ENCODE assay signal across 30 mouse cellular contexts in genomic region chr17:34088124-34088523, GRCm38 (mm10). TPM values are rescaled to one million over a fixed set of nuclear protein-coding genes. Genes with fewer than 3 reads are reported as not detected.
DNase-seq lines count a peak whose midpoint lies in the region; ATAC-seq and TF ChIP-seq lines count a peak whose summit lies in the region.
"Had no signal": no experiment of that assay in that cellular context is flagged by ENCODE, and none has a peak within 500 bp of the region (broad histone marks: within the 10 kb centered on the region; RNA-seq: fewer than 3 reads in every experiment).

No protein-coding gene starts in this region.

- peak in 1 of 2 experiments; percentile 50; a peak in 2 of 4 replicates for TF ChIP-seq POLR2A in MEL (IDR thresholded peaks at IDR 0.05; ENCODE audit: control insufficient read depth in 1 of 2, insufficient read depth in 1 of 2, low read depth in 1 of 2, low read length in 2 of 2, poor library complexity in 1 of 2)

- no peak for TF ChIP-seq CTCF in layer of hippocampus, adult 2 months (conservative IDR thresholded peaks at IDR 0.05)
- TF ChIP-seq CTCF in MEL (IDR thresholded peaks at IDR 0.05 in 2 of 3, conservative IDR thresholded peaks at IDR 0.05 in 1 of 3; ENCODE audit: control insufficient read depth in 1 of 3, insufficient read depth in 1 of 3, low read depth in 2 of 3, low read length in 3 of 3, poor library complexity in 1 of 3, severe bottlenecking in 1 of 3): no peak

- H3K27ac ChIP-seq in layer of hippocampus, adult 2 months: 0 out of 2 replicates have a peak overlapping the region, but pooled peaks have one; percentile 21
- peak overlapping the region; percentile 96 for H3K27ac ChIP-seq in MEL (ENCODE audit: control insufficient read depth, low read depth, low read length)
- H3K27ac ChIP-seq: embryonic facial prominence, embryonic 13.5 days; embryonic facial prominence, embryonic 15.5 days; forebrain, embryonic 10.5 days; forebrain, embryonic 12.5 days had no signal

- no peak overlapping the region for H3K4me3 ChIP-seq in layer of hippocampus, adult 2 months
- peak overlapping the region; percentile 52 to 69 for H3K4me3 ChIP-seq in MEL (ENCODE audit: control insufficient read depth in 1 of 2, insufficient read depth in 1 of 2, low read depth in 2 of 2, low read length in 2 of 2)
- H3K4me3 ChIP-seq: embryonic facial prominence, embryonic 13.5 days; embryonic facial prominence, embryonic 15.5 days; erythroblast, embryonic 14.5 days; forebrain, embryonic 10.5 days; forebrain, embryonic 12.5 days had no signal

- peak; percentile 40 for ATAC-seq in common myeloid progenitor, adult 5-6 weeks (replicated peaks; ENCODE audit: low read depth, poor library complexity, severe bottlenecking)
- ATAC-seq in megakaryocyte-erythroid progenitor cell, adult 5-6 weeks (replicated peaks; ENCODE audit: low FRiP score, low TSS enrichment, poor library complexity, severe bottlenecking): 0 out of 2 replicates have a peak, but pooled peaks have one; percentile 28
- ATAC-seq: activated CD4-positive, CD25-positive, alpha-beta regulatory T cell, adult 4 months; CD4-positive, CD25-positive, alpha-beta regulatory T cell, adult 4 months; forebrain, embryonic 14.5 days; forebrain, embryonic 16.5 days; Patski had no signal

- DNase-seq in layer of hippocampus, adult 2 months (ENCODE audit: low spot score in 2 of 2): peak in 1 of 2 experiments; percentile 30
- DNase-seq in layer of hippocampus, adult 9-10 months (ENCODE audit: low spot score): no peak
- DNase-seq in MEL (ENCODE audit: low read depth, low spot score): peak; percentile 89
- DNase-seq in kidney, adult 18-20 months: no peak
- DNase-seq in ovary, adult 18-20 months (ENCODE audit: low spot score): no peak
- DNase-seq: adrenal gland, adult 8-10 months; adrenal gland, postnatal 14 days; adrenal gland, postnatal 36 days; B cell, adult 2 months; cerebellum, adult 11-12 months; cerebellum, adult 2 months; cerebellum, adult 9-10 months; cerebellum, postnatal 10 days; cerebellum, postnatal 25 days; embryo, embryonic 11 days had no signal

- no peaks in the 10 kb centered on the region for H3K9me3 ChIP-seq in MEL (replicated peaks; ENCODE audit: insufficient read depth, low read length)
- H3K9me3 ChIP-seq: embryonic facial prominence, embryonic 13.5 days; forebrain, embryonic 10.5 days; forebrain, embryonic 12.5 days; G1E had no signal

- H3K9ac ChIP-seq in MEL (ENCODE audit: control insufficient read depth, low read depth, low read length, poor library complexity, severe bottlenecking): peak overlapping the region; percentile 74
- H3K9ac ChIP-seq: embryonic facial prominence, embryonic 13.5 days; embryonic facial prominence, embryonic 15.5 days; forebrain, embryonic 12.5 days had no signal

- peaks cover 7 to 21% of the 10 kb centered on the region in 2 experiments for H3K4me1 ChIP-seq in MEL (ENCODE audit: control insufficient read depth in 1 of 2, insufficient read depth in 2 of 2, low read length in 2 of 2)
- H3K4me1 ChIP-seq: embryonic facial prominence, embryonic 15.5 days had no signal

- peaks cover 0 to 6% of the 10 kb centered on the region in 2 experiments; a peak in 2 of 4 replicates for H3K36me3 ChIP-seq in MEL (ENCODE audit: control insufficient read depth in 1 of 2, insufficient read depth in 2 of 2, low read length in 2 of 2)
- H3K36me3 ChIP-seq: embryonic facial prominence, embryonic 13.5 days; embryonic facial prominence, embryonic 15.5 days; forebrain, embryonic 10.5 days; forebrain, embryonic 12.5 days; G1E had no signal

- no peaks in the 10 kb centered on the region; the same call in 1 of the 2 replicates for H3K79me2 ChIP-seq in MEL (ENCODE audit: control insufficient read depth, insufficient read depth, low read length, poor library complexity)

- no peak for TF ChIP-seq RAD21 in MEL (IDR thresholded peaks at IDR 0.05; ENCODE audit: low read depth, low read length)

- peak; percentile 80 to 86 for TF ChIP-seq EP300 in MEL (IDR thresholded peaks at IDR 0.05; ENCODE audit: low read depth in 1 of 2, low read length in 2 of 2)

- H3K27me3 ChIP-seq in MEL (ENCODE audit: control insufficient read depth in 1 of 2, insufficient read depth in 2 of 2, low read length in 2 of 2): no peaks in the 10 kb centered on the region
- H3K27me3 ChIP-seq: CH12.LX; embryonic facial prominence, embryonic 15.5 days; forebrain, embryonic 12.5 days had no signal

TF ChIP-seq in MEL, 35 proteins besides CTCF, POLR2A, EP300 and RAD21 (continues in another document):
- no peak for TF ChIP-seq POLR2AphosphoS2 (IDR thresholded peaks at IDR 0.05; ENCODE audit: low read length)
- peak; percentile 54; the same call in 1 of the 2 replicates for TF ChIP-seq BHLHE40 (IDR thresholded peaks at IDR 0.05; ENCODE audit: borderline replicate concordance, low read depth, low read length)
- TF ChIP-seq MAFK (IDR thresholded peaks at IDR 0.05; ENCODE audit: borderline replicate concordance, low read depth, low read length): no peak
- TF ChIP-seq NRF1 (IDR thresholded peaks at IDR 0.05; ENCODE audit: insufficient read depth, low read depth, low read length, poor library complexity, severe bottlenecking): no peak
- peak; percentile 77 for TF ChIP-seq MAX (IDR thresholded peaks at IDR 0.05; ENCODE audit: low read length)
- peak; percentile 85 for TF ChIP-seq MAZ (IDR thresholded peaks at IDR 0.05; ENCODE audit: low read depth, low read length)
- no peak for TF ChIP-seq JUND (IDR thresholded peaks at IDR 0.05; ENCODE audit: low read depth, low read length)
- TF ChIP-seq ZC3H11A (IDR thresholded peaks at IDR 0.05; ENCODE audit: low read depth, low read length): no peak
- no peak; the same call in 1 of the 2 replicates for TF ChIP-seq CHD2 (IDR thresholded peaks at IDR 0.05; ENCODE audit: low read length)
- TF ChIP-seq MXI1 (IDR thresholded peaks at IDR 0.05; ENCODE audit: low read depth, low read length): peak; percentile 80
- 0 out of 2 replicates have a peak, but pooled peaks have one; percentile 9 for TF ChIP-seq ELF1 (IDR thresholded peaks at IDR 0.05; ENCODE audit: low read depth, low read length)
- no peak for TF ChIP-seq UBTF (IDR thresholded peaks at IDR 0.05; ENCODE audit: borderline replicate concordance, insufficient read depth, low read depth, low read length)
- no peak for TF ChIP-seq TAL1 (IDR thresholded peaks at IDR 0.05; ENCODE audit: low read length)
- TF ChIP-seq POLR2AphosphoS5 (IDR thresholded peaks at IDR 0.05; ENCODE audit: borderline replicate concordance, low read depth, low read length): no peak
- TF ChIP-seq SMC3 (IDR thresholded peaks at IDR 0.05; ENCODE audit: low read depth, low read length): no peak; the same call in 1 of the 2 replicates
- TF ChIP-seq TBP (IDR thresholded peaks at IDR 0.05; ENCODE audit: low read depth, low read length): peak; percentile 77; the same call in 1 of the 2 replicates
- peak; percentile 70 for TF ChIP-seq NELFE (IDR thresholded peaks at IDR 0.05; ENCODE audit: low read depth, low read length)
- TF ChIP-seq ZKSCAN1 (IDR thresholded peaks at IDR 0.05; ENCODE audit: low read depth, low read length): no peak
- TF ChIP-seq HCFC1 (IDR thresholded peaks at IDR 0.05; ENCODE audit: low read depth, low read length): peak; percentile 56; the same call in 1 of the 2 replicates

RNA-seq across cellular contexts. Expression of gene H2-Oa, which starts 4.0 kb away (rescaled TPM):
- under 1 TPM in 1 of 2 experiments, not detected in 1; 0.44 TPM for total RNA-seq in layer of hippocampus, adult 2 months (2021)
- total RNA-seq in MEL (2012; rRNA removed): 2.2 and 2.6 TPM in 2 replicates
- 1 to 10 TPM in 1 of 2 experiments, not detected in 1; 3.9 TPM for polyA plus RNA-seq in MEL (2012; ENCODE audit: insufficient read depth in 1 of 2, insufficient read length in 2 of 2, low read depth in 1 of 2, low replicate concordance in 2 of 2, missing spikeins in 1 of 2)
- 7.8 and 10.5 TPM in 2 replicates for total RNA-seq in common myeloid progenitor, adult 5-6 weeks (2017)
- total RNA-seq in megakaryocyte-erythroid progenitor cell, adult 5-6 weeks (2014; fragmentation: Nextera tagmentation): 6.2 and 15.1 TPM in 2 replicates
- 0.75 and 5.8 TPM in 2 replicates for total RNA-seq in megakaryocyte-erythroid progenitor cell, adult 5-6 weeks (2017)
- total RNA-seq: adrenal gland, postnatal 36 days had no signal
- polyA plus RNA-seq: G1E, Patski had no signal

RNA-seq across cellular contexts. Expression of gene H2-DMa, which starts 31.2 kb away (rescaled TPM):
- 10 to 100 TPM; 26.2 to 33.1 TPM for total RNA-seq in layer of hippocampus, adult 2 months (2021)
- total RNA-seq in MEL (2012; rRNA removed): 26.1 and 38.3 TPM in 2 replicates
- 10 to 100 TPM in 1 of 2 experiments, not detected in 1; 38.7 TPM for polyA plus RNA-seq in MEL (2012; ENCODE audit: insufficient read depth in 1 of 2, insufficient read length in 2 of 2, low read depth in 1 of 2, low replicate concordance in 2 of 2, missing spikeins in 1 of 2)
- total RNA-seq in common myeloid progenitor, adult 5-6 weeks (2017): 90.2 and 104 TPM in 2 replicates
- 26.4 and 41.6 TPM in 2 replicates for total RNA-seq in megakaryocyte-erythroid progenitor cell, adult 5-6 weeks (2014; fragmentation: Nextera tagmentation)
- 35.0 and 36.7 TPM in 2 replicates for total RNA-seq in megakaryocyte-erythroid progenitor cell, adult 5-6 weeks (2017)

RNA-seq across cellular contexts. Expression of gene Brd2, which starts 34.3 kb away (rescaled TPM):
- total RNA-seq in layer of hippocampus, adult 2 months (2021): 100 to 1,000 TPM; 196 to 200 TPM
- total RNA-seq in MEL (2012; rRNA removed): 97.2 and 99.5 TPM in 2 replicates
- 100 to 1,000 TPM; 189 to 252 TPM for polyA plus RNA-seq in MEL (2012; ENCODE audit: insufficient read depth in 1 of 2, insufficient read length in 2 of 2, low read depth in 1 of 2, low replicate concordance in 2 of 2, missing spikeins in 1 of 2)
- total RNA-seq in common myeloid progenitor, adult 5-6 weeks (2017): 347 and 388 TPM in 2 replicates
- total RNA-seq in megakaryocyte-erythroid progenitor cell, adult 5-6 weeks (2014; fragmentation: Nextera tagmentation): 173 and 198 TPM in 2 replicates
- total RNA-seq in megakaryocyte-erythroid progenitor cell, adult 5-6 weeks (2017): 312 and 511 TPM in 2 replicates

RNA-seq across cellular contexts. Expression of gene Col11a2, which starts 48.9 kb away (rescaled TPM):
- 10 to 100 TPM; 18.9 to 23.1 TPM for total RNA-seq in layer of hippocampus, adult 2 months (2021)
- total RNA-seq in MEL (2012; rRNA removed): 4.6 and 4.8 TPM in 2 replicates
- 10 to 100 TPM in 1 of 2 experiments, not detected in 1; 14.5 TPM for polyA plus RNA-seq in MEL (2012; ENCODE audit: insufficient read depth in 1 of 2, insufficient read length in 2 of 2, low read depth in 1 of 2, low replicate concordance in 2 of 2, missing spikeins in 1 of 2)
- 4.1 and 10.4 TPM in 2 replicates for total RNA-seq in common myeloid progenitor, adult 5-6 weeks (2017)
- 1.1 and 3.6 TPM in 2 replicates for total RNA-seq in megakaryocyte-erythroid progenitor cell, adult 5-6 weeks (2014; fragmentation: Nextera tagmentation)
- total RNA-seq in megakaryocyte-erythroid progenitor cell, adult 5-6 weeks (2017): 0.05 and 0.46 TPM in 2 replicates

RNA-seq across cellular contexts. Expression of gene H2-DMb2, which starts 55.0 kb away (rescaled TPM):
- total RNA-seq in layer of hippocampus, adult 2 months (2021): under 1 TPM; 0.77 to 0.96 TPM
- 0.77 and 0.82 TPM in 2 replicates for total RNA-seq in MEL (2012; rRNA removed)
- 1 to 10 TPM in 1 of 2 experiments, not detected in 1; 1.5 TPM for polyA plus RNA-seq in MEL (2012; ENCODE audit: insufficient read depth in 1 of 2, insufficient read length in 2 of 2, low read depth in 1 of 2, low replicate concordance in 2 of 2, missing spikeins in 1 of 2)
- total RNA-seq in common myeloid progenitor, adult 5-6 weeks (2017): 3.3 and 5.5 TPM in 2 replicates
- 0.81 and 2.9 TPM in 2 replicates for total RNA-seq in megakaryocyte-erythroid progenitor cell, adult 5-6 weeks (2014; fragmentation: Nextera tagmentation)
- not detected in 2 replicates for total RNA-seq in megakaryocyte-erythroid progenitor cell, adult 5-6 weeks (2017)
- total RNA-seq: G1E had no signal
- polyA plus RNA-seq: embryonic facial prominence, embryonic 11.5 days; erythroblast, embryonic 14.5 days; forebrain, embryonic 12.5 days; G1E had no signal
